Mouse (Mus musculus) limb, embryonic 15.5 days (tissue): ENCODE results near the gene Hist1h2bb. TPM values are rescaled to one million over a fixed set of nuclear protein-coding genes. Genes with fewer than 3 reads are reported as not detected.
"Not testable (repeated sequence)": the region's sequence is repeated elsewhere in the genome, so short reads cannot be mapped to it uniquely, and the experiment has no call there.

Experiments
- ATAC-seq: fragments of 200-750 bp; cut with Nextera tagmentation; 2 replicates; pipeline ENCODE4 v1.8.0; 2017; ENCODE audit warnings: low read depth, moderate TSS enrichment; ENCODE audit not compliant: insufficient number of reproducible peaks, low FRiP score, low TSS enrichment
- H3K27ac ChIP-seq: fragments of 300-500 bp; sonication (generic); 2 replicates; pipeline ENCODE4 v1.5.1; 2015; ENCODE audit warnings: moderate library complexity, mild to moderate bottlenecking, inconsistent platforms
- H3K27me3 ChIP-seq: fragments of 300-500 bp; sonication (generic); 2 replicates; pipeline ENCODE4 v1.6.1; 2015; ENCODE audit warnings: inconsistent platforms
- H3K36me3 ChIP-seq: fragments of 300-500 bp; sonication (generic); 2 replicates; pipeline ENCODE4 v1.6.1; 2015; ENCODE audit warnings: inconsistent platforms
- H3K4me1 ChIP-seq: fragments of 300-500 bp; sonication (generic); 2 replicates; pipeline ENCODE4 v1.6.1; 2015; ENCODE audit warnings: inconsistent platforms
- H3K4me2 ChIP-seq: fragments of 300-500 bp; sonication (generic); 2 replicates; pipeline ENCODE4 v1.6.1; 2015; ENCODE audit warnings: mild to moderate bottlenecking, inconsistent platforms
- H3K4me3 ChIP-seq: fragments of 300-500 bp; sonication (generic); 2 replicates; pipeline ENCODE4 v1.5.1; 2015; ENCODE audit warnings: mild to moderate bottlenecking, inconsistent platforms
- H3K9ac ChIP-seq: fragments of 300-500 bp; sonication (generic); 2 replicates; pipeline ENCODE4 v1.6.1; 2015; ENCODE audit warnings: inconsistent platforms
- H3K9me3 ChIP-seq: fragments of 300-500 bp; sonication (generic); 2 replicates; pipeline ENCODE4 v1.6.1; 2016; ENCODE audit warnings: inconsistent platforms
- WGBS: fragments of 180-500 bp; shearing (Covaris S2); methylation state at CpG from one replicate; pipeline ENCODE4 v1.1.7; 2015; 5-methylcytosine and 5-hydroxymethylcytosine counted together
- polyA plus RNA-seq: library from polyadenylated mRNA; unstranded; fragments of >200 nt; fragmentation: Nextera tagmentation; extraction: Ambion mirVana; gene quantifications from 2 replicates; pipeline ENCODE4 v1.2.1, GENCODE M21; 2015

Gene Hist1h2bb
- 2.0 and 2.1 TPM in 2 replicates for polyA plus RNA-seq

- not testable (repeated sequence) for H3K36me3 ChIP-seq, H3K27me3 ChIP-seq, H3K4me1 ChIP-seq, H3K9me3 ChIP-seq
- Histone ChIP-seq H3K27ac (peak within 1 kb of the TSS; percentile 99), H3K9ac (peak within 1 kb of the TSS; percentile 21; the same call in 1 of the 2 replicates), H3K4me3 (peak within 1 kb of the TSS; percentile 45), H3K4me2 (peak within 1 kb of the TSS; percentile 54)
- peak; percentile 89 for ATAC-seq
- WGBS = under 1% methylated on average over 37 of the region's 58 CpGs
Observed at GRCm38 (mm10) chr13:23746201-23747080, at the start of gene Hist1h2bb. Gene Hist1h2bb, plus strand, starts transcription at chr13:23746734.

DNA sequence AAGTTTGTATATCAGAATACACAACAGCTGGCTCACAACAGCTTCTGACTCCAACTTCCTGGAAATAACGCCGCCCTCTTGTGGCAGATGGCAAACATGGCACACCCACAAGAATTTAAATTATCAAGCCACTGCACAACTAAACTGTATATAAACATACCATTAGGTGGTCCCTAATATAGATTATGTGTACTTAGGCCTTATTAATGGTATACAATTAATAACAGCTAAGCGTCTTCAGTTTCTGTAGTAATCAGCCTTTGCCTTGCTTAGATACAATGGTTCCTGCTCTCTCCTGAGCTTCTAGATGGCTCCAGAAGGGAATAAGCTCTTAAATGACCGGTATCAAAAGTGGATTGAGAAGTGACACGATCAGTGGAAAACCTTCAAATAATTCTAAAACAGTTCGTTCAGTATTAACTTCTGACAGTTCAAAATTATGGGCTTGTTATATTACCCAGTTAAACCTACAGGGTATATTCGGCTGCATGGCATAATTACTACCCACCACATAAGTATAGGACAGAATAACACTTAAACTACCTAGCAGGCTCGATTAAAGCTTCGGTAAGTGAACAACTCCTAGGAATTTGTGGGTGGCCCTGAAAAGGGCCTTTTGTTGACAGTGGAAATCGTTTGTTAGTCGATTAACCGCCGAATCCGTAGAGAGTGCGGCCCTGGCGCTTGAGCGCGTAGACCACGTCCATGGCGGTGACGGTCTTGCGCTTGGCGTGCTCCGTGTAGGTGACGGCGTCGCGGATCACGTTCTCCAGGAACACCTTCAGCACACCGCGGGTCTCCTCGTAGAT is 48.8 kb upstream of the Hist1h2bb start:
- peak; percentile 22 for ATAC-seq
- Histone ChIP-seq H3K4me3 (peak overlapping the region; percentile 45), H3K4me1 (peaks cover 20% of the 10 kb centered on the region), H3K9ac (peak overlapping the region; percentile 40; the same call in 1 of the 2 replicates), H3K4me2 (peak overlapping the region; percentile 64), H3K27me3 (no peaks in the 10 kb centered on the region), H3K36me3 (no peaks in the 10 kb centered on the region), H3K27ac (peak overlapping the region; percentile 93), H3K9me3 (no peaks in the 10 kb centered on the region)
- under 1% methylated on average over 20 of the region's 32 CpGs for WGBS

GRCm38 (mm10) chr13:23698300-23698693 is 48.2 kb upstream of the Hist1h2bb start, which contains the start of gene Hist1h4c:
Gene Hist1h4c, minus strand, starts transcription at chr13:23698454.
- Histone ChIP-seq H3K4me1 (peaks cover 20% of the 10 kb centered on the region), H3K27ac (peak within 1 kb of the TSS; percentile 93), H3K9ac (peak within 1 kb of the TSS; percentile 40; the same call in 1 of the 2 replicates), H3K9me3 (no peaks in the 10 kb centered on the region), H3K36me3 (no peaks in the 10 kb centered on the region), H3K4me2 (peak within 1 kb of the TSS; percentile 64), H3K27me3 (no peaks in the 10 kb centered on the region), H3K4me3 (peak within 1 kb of the TSS; percentile 45)
- under 1% methylated on average over 22 of the region's 22 CpGs for WGBS
- ATAC-seq = peak; percentile 95

- 66% methylated on average over 6 of the region's 6 CpGs for WGBS
- H3K4me2 ChIP-seq = peak overlapping the region; percentile 64; the same call in 1 of the 2 replicates
- no peak overlapping the region for H3K4me3 ChIP-seq
- ATAC-seq = no peak
- H3K36me3 ChIP-seq = no peaks in the 10 kb centered on the region
- no peaks in the 10 kb centered on the region for H3K27me3 ChIP-seq
- peaks cover 20% of the 10 kb centered on the region for H3K4me1 ChIP-seq
- H3K27ac ChIP-seq = peak overlapping the region; percentile 93
- no peak overlapping the region for H3K9ac ChIP-seq
- no peaks in the 10 kb centered on the region for H3K9me3 ChIP-seq
Observed at GRCm38 (mm10) chr13:23698996-23699395, 47.5 kb upstream of the Hist1h2bb start.

DNA sequence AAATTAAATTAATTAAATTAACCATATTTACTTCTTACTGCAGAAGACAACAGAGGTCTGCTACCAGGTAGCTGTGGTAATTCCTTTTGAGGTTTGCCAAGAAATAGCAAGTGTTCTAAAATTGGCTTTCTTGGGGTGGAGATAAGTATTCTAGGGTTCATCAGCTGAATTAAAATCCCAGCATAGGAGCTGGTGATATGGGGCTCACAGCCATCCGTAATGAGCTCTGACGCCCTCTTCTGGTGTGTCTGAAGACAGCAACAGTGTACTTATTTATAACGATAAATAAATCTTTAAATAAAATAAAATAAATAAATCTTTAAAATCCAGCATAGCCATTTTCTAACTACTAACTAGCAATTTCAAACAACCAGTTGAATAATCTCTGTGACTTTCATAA is 46.8 kb upstream of the Hist1h2bb start:
- Histone ChIP-seq H3K36me3 (no peaks in the 10 kb centered on the region), H3K4me3 (no peak overlapping the region), H3K9me3 (no peaks in the 10 kb centered on the region), H3K9ac (no peak overlapping the region), H3K27ac (no peak overlapping the region), H3K4me1 (peaks cover 20% of the 10 kb centered on the region), H3K4me2 (no peak overlapping the region), H3K27me3 (no peaks in the 10 kb centered on the region)
- WGBS = 67% methylated on average over 3 of the region's 3 CpGs
- ATAC-seq = no peak

GRCm38 (mm10) chr13:23700786-23701520 is 45.6 kb upstream of the Hist1h2bb start:
- WGBS = 34% methylated on average over 8 of the region's 8 CpGs
- Histone ChIP-seq H3K9me3 (no peaks in the 10 kb centered on the region), H3K9ac (no peak overlapping the region), H3K27me3 (no peaks in the 10 kb centered on the region), H3K4me1 (peaks cover 14% of the 10 kb centered on the region), H3K4me3 (no peak overlapping the region), H3K36me3 (no peaks in the 10 kb centered on the region), H3K4me2 (no peak overlapping the region), H3K27ac (no peak overlapping the region)
- peak; percentile 54; the same call in 1 of the 2 replicates for ATAC-seq

GRCm38 (mm10) chr13:23702220-23702619 is 44.3 kb upstream of the Hist1h2bb start:
- Histone ChIP-seq H3K9me3 (no peaks in the 10 kb centered on the region), H3K27ac (no peak overlapping the region), H3K4me2 (no peak overlapping the region), H3K9ac (no peak overlapping the region), H3K36me3 (no peaks in the 10 kb centered on the region), H3K4me3 (no peak overlapping the region), H3K27me3 (no peaks in the 10 kb centered on the region), H3K4me1 (peaks cover 12% of the 10 kb centered on the region)
- no peak for ATAC-seq
- 72% methylated on average over 4 of the region's 4 CpGs for WGBS

DNA sequence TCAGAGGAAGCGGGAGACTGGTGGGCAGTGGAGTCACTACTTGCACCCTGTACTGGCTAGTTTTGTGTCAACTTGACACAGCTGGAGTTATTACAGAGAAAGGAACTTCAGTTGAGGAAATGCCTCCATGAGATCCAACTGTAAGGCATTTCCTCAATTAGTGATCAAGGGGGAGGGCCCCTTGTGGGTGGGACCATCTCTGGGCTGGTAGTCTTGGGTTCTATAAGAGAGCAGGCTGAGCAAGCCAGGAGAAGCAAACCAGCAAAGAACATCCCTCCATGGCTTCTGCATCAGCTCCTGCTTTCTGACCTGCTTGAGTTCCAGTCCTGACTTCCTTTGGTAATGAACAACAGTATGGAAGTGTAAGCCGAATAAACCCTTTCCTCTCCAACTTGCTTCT is 43.7 kb upstream of the Hist1h2bb start:
- not testable (repeated sequence) for H3K36me3 ChIP-seq, H3K27me3 ChIP-seq, ATAC-seq, H3K4me2 ChIP-seq, H3K9ac ChIP-seq, H3K4me1 ChIP-seq, H3K27ac ChIP-seq, H3K9me3 ChIP-seq, H3K4me3 ChIP-seq
- 81% methylated on average over 2 of the region's 2 CpGs for WGBS

DNA sequence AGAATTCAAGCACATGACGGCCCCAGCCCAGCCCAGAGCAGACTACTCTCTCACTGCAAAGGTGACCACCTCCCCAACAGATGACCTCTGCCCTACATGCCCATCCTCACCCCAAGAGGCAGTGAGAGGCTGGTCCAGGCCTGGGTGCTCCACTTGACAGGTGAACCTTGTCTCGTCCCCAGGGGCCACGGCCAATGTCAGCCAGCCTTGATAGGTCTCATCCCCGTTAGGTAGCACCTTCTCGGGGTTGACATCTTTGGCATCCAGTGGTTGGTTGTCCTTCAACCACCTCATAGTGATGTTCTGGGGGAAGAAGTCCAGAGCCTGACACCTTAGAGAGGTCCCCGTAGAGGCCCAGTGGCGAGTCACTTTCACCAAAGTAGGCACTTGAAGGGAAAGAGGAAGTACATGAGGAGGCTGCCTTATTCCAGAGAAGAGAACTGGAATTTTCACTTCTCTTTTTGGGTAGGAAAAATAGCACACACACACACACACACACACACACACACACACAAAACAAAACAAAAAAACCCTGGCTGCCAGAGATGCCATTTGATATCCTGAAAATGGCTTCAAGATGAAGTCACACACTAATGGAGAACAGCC is 40.7 kb upstream of the Hist1h2bb start:
- no peak overlapping the region for H3K4me3 ChIP-seq
- H3K9ac ChIP-seq = no peak overlapping the region
- H3K4me2 ChIP-seq = no peak overlapping the region
- ATAC-seq = no peak
- H3K36me3 ChIP-seq = no peaks in the 10 kb centered on the region
- no peaks in the 10 kb centered on the region for H3K27me3 ChIP-seq
- H3K27ac ChIP-seq = no peak overlapping the region
- 92% methylated on average over 7 of the region's 7 CpGs for WGBS
- 0 out of 2 replicates have a peak, but pooled peaks cover 7% of the 10 kb centered on the region for H3K4me1 ChIP-seq
- H3K9me3 ChIP-seq = no peaks in the 10 kb centered on the region

DNA sequence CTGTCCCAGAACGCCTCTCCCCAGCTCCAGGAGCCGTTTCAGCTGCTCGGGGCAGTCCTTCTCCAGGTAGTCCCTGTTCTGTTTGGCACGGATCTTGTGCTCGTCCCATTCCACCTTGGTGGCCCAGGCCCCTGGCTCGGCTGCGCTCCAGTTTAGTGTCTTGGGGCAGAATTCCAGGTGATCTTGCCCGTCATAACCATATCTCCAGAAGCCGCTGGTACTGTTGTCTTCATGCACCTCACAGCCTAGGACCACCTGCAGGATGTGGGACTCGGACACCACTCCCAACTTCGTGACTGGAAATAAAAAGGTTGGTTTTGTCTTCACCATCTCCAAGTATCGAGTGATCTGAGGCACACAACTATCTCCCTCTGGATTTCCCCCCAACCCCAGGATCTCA is 39.8 kb upstream of the Hist1h2bb start:
- Histone ChIP-seq H3K36me3 (no peaks in the 10 kb centered on the region), H3K4me3 (no peak overlapping the region), H3K9me3 (no peaks in the 10 kb centered on the region), H3K4me1 (0 out of 2 replicates have a peak, but pooled peaks cover 7% of the 10 kb centered on the region), H3K27ac (no peak overlapping the region), H3K27me3 (no peaks in the 10 kb centered on the region), H3K9ac (no peak overlapping the region), H3K4me2 (no peak overlapping the region)
- no peak for ATAC-seq
- 94% methylated on average over 12 of the region's 12 CpGs for whole genome bisulfite sequencing

DNA sequence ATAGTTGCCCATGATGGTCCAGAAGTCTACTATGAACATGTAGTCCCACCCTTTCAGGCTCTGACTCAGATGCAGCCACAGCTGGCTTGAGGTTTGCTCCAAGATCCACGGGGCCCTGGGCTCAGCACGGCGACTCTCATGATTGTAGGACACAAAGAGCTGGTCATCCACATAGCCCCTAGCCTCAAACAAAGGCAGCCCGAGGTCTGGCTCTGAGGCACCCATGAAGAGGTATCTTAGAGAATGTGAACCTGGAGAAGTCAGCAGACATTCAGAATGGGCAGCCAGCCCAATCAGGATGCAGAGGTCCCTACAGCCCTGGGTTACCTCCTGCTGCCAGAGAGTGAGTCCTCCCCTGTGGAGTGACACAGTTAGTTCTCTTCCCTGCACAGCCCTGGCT is 38.5 kb upstream of the Hist1h2bb start:
- Histone ChIP-seq H3K4me2 (no peak overlapping the region), H3K27ac (no peak overlapping the region), H3K4me3 (no peak overlapping the region), H3K36me3 (no peaks in the 10 kb centered on the region), H3K27me3 (no peaks in the 10 kb centered on the region), H3K4me1 (0 out of 2 replicates have a peak, but pooled peaks cover 7% of the 10 kb centered on the region), H3K9me3 (no peaks in the 10 kb centered on the region), H3K9ac (no peak overlapping the region)
- no peak for ATAC-seq
- WGBS = 93% methylated on average over 4 of the region's 4 CpGs
